Mouse (Mus musculus) telencephalon, adult 2 months (tissue): ENCODE measurements around the gene Itih4.

Source experiments
- DNase-seq: peaks from one replicate; pipeline ENCODE4 v3.0.0-alpha.2; 2011; ENCODE audit warnings: low read depth, low spot score

The Itih4 gene

DNA sequence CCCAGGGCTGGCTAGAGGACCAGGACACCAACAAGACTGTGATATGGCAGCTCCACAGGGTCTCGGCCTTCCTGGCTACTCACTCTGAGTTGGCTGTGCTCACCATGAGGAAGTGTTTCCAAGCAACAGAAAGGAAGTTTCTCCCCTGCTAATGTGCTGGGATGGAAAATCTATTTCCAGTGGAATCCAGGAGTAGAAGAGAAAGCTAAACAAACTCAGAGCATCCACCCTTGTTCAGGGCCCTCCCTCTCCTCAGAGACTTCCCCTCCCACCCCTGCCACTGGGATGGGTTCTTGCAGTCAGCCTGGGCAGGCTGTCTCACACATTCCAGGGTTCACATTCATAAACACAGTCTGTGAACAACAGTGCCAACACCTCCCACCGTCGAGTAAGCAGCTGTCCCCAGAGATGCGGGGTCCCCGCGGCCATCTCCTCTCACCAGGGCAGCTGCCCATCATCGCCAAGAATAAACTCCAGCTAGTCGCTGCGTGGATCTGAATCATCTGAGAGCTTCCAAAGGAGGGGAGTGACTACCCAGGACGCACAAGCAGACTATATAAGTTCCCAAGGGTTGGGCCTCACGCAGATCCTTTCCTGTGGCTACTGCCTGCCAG is 7.2 kb upstream of the Itih4 start, which contains the start of gene Mustn1:
Mustn1 (plus strand) TSS at position 243 of the 614 bp plus-strand sequence.
- no peak for DNase-seq

DNA sequence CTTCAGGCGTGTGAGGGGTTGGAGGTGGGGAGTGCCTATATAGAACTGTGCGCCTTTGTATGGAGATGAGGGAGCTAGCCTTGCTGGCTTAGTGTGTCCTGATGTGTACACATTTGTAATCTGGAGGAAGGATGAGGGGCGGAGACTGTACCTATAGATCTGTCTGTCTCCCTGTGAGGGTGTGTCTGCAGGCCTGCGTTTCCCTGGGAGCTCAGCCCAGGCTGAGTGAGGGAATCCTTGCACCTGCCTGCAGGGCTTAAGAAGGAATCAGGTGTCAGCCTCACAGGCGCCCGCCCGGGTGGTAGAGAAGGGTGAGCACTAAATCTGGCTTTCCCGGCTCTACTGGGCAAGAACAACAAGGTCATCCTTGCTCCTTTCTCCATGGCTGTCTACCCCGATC is 6.5 kb upstream of the Itih4 start:
- DNase-seq = no peak

DNA sequence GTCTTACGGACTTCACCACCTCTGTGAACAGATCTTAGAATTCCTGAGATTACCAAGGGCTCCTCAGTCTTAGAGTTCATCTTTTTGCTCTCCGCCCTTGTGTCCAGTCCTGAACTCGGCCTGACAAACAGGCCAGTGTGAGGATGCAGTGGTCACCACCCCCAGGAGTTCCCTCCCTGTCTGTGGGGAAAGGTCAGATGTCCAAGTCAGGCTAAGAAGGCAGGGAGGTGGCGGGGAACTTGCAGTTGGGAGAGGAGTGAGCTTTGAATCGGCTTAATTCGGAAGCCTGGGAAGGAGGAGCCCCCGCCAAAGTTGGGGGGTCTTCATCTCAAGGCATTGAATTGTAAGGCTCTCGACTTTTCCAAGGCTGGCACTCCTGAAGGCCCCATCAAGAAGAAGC is 6.0 kb upstream of the Itih4 start:
- no peak for DNase-seq

DNA sequence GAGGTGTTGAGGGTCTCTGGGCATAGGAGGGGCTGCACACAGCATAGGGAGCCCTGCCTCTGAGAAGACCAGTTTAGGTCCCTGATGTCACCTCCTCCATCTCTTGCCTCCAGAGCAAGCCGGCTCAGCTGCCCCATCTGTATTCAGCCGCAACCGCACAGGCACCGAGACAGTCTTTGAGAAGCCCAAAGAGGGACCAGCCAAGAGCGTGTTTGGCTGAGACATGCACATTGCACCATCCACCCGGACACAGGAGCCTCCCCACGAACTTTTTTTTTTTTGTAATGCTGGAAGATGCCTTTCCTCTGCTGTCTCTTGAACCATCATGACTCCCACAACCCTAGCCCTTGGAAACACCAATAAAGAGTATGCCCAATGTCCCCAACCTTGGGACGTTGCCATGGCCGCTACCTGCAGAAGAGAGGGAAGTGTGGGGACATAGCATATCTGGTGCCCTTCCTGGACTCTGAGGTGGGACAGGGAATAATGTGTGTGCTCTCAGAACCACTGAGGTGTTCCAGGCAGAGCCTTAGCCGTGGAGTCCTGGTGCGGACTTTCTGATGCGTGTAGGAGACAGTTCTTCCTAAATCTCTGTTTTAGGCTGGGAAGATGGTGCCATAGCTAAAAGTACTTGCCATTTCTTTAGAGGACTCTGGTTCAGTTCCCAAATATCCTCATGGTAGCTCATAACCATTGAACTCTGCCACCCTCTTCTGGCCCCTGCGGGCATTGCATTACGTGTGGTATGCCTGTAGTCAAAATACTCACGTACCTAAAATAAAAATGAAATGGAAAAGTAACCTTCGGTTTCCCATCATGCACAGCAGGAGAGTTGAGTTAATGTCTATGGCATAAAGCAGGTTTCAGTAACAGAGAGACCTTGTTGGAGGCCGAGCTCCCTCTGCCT is 5.2 kb upstream of the Itih4 start:
- DNase-seq = no peak

DNA sequence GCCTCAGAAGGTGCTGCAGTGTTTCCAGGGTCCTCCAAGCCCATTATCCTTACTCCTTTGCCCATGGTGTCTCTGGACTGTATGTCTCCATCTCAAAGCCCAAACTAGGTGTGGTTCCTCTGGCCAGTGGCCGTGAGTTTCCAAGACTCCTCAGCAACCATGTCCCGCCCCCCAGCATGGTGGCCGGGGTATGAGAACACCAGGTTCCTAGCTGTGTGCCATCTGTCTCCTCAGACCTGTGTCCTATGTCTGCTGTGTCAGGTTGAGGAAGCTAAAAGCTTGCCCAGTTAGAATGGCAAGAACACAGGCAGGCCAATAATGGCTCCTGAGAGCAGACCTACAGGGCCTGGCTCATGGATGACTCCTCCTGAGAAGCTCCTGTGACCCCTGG is 4.6 kb upstream of the Itih4 start:
- DNase-seq = no peak

DNA sequence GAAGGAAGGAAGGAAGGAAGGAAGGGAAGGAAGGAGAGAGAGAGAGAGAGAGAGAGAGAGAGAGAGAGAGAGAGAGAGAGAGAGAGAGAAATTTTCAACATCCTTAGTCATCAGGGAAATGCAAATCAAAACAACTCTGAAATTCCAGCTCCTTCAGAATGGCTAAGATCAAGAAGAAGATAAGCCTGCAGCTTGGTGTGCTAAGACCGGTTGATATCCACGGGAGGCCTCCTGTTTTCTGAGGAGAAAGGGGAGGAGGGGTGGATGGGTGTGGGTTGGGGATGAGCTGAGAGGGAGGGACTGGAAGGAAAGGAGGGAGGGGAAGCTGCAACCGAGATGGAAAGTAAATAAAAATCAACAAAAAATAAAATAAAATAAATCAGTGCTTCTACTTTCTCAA is 978 bp upstream of the Itih4 start:
- no peak for DNase-seq

DNA sequence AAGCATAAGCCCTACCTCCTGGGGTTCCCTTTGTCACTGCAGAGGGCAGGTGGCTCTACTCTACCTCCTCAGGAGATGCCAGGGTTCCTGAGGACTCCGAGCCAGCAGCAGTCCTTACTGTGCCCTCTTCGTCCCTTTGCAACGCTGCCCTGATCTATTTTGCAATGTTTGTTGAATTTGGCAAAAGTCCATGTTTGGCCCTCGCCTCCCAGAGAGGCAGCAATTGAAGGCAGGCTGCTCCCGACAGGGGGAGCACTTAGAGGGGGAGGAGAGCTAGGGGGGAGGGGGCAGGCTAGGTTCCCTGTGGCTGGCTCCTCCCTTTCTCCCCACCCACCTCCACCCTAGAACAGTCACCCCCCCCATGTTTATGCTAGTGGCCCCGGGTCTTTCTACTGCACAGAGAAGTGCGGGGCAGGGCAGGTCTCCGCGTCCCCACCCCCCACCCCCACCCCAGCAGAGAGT is 2.0 kb downstream of the Itih4 start:
- DNase-seq = no peak

DNA sequence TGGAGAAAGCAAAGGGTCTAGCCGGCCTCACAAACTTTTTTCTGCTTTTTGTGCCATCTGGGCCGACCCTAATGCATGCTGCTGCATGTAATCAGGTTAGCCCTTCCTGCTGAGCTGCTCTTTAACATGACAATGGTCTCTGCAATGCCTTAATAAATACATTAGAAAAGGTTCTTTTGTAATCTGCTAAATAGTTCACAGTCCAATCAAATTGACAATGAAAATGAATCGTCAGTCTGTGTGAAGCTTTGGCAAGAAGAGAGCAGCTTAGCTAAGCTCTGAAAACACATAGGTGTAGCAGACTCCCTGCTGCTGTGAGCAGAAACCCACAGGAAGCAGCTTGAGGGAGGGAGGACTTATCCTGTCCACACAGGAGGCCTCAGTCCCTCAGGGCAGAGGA is 13.7 kb downstream of the Itih4 start:
- DNase-seq = no peak

DNA sequence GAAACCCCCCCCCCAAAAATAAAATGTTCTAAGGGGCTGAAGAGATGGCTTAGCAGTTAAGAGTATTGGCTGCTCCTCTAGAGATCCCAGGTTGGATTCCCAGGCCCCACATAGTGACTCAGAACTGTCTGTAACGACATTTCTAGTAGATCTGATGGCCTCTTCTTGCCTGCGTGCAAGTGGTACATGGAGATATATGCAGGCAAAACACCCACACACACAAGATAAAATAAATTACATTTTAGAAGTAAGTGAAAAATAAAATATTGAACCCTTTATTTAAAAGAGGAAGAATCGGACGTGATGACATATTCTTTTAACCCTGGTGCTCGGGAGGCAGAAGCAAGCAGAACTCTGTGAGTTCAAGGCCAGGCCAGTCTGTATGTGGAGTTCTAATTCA is 16.4 kb downstream of the Itih4 start:
- no peak for DNase-seq

DNA sequence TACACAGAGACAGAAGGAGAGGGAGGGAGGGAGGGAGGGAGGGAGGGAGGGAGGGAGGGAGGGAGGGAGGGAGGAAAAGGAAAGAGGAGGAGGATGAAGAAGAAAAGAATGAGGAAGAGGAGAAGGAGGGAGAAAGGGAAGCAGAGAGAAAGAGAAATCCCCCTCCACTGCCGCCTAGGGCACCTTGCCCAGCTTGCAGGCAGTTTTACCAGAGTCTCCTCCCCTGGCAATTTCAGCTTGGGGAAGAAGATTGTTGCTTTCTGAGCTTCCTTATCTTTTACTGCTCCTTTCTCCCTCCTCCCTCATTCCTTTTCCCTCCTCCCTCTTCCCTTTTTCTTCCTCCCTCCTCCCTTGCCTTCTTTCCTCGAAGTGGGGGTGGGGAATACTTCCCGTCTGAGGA is 16.8 kb downstream of the Itih4 start:
- DNase-seq = no peak

DNA sequence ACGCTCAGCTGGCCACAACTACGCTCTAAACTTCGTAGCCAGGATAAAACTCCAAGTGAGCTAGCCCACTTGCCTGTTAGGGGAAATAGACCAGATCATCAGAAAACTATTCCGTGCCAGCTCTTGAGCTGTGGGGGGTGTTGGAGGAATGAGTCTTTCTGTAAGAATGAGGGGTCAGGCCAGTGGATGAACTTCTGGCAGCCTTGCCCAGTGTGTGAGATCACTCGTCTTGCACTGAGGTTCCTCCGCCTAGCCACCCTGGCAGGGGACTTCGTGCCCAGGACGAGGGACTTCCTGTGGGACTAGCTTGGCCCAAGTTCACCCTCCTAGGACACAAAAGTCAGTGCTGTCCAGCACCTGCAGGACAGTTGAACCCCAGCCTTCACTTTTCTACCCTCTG is 18.0 kb downstream of the Itih4 start:
- no peak for DNase-seq

DNA sequence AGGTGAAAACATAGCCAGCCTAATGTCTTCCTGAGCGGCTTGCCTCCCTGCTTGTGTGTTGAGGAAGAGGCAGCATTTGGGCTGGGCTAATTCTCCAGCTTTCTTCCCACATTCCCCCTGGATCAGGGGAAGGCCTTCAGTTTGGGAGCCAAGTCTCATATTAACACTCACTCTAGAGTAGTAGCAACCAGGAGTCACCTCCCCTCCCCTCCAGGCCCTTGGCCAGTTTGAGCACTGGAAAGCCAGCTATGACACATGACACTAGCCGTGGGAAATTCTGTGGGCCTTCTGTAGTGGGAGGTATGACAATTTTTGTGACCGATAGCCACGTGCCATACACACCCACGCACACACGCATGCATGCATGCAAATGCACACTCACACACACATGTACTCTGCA is 19.7 kb downstream of the Itih4 start:
- DNase-seq = no peak

DNA sequence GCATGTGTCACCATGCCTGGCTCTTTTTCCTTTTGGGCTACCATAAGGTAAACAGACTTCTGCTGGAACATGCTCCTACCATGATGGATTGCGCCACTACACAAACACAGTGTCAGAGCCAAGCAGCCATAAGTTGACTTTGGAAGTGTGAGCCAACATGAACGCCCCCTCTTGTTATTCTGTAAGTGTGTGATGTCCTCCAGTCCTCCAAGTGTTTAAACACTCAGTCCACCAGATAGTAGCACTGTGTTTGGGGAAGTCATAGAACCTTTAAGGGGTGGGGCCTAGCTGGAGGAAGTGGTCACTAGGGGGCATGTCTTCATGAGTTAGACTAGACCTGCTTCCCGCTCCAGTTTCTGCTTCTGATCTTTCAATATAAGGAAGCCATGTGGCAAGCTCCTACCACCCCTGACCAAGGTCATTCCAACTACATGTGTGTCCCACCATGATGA is 21.6 kb downstream of the Itih4 start:
- no peak for DNase-seq

DNA sequence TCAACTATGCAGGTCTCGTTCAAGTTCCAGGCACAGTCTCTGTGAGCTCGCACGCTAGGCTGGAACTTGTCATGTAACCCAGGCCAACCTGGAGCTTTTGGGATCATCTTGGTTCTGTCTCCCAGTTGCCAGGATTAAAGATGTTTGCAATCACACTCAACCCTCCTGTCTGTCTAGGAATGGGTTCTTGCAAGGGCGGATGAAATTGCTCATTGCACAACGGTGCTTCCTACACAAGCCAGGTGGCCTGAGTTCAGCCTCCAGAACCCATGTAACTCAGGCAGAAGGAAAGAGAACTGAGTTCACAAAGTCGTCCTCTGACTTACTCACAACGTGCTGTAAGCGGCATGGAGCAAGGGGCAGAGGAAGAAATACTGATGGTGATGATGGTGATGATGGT is 24.9 kb downstream of the Itih4 start:
- DNase-seq = no peak

DNA sequence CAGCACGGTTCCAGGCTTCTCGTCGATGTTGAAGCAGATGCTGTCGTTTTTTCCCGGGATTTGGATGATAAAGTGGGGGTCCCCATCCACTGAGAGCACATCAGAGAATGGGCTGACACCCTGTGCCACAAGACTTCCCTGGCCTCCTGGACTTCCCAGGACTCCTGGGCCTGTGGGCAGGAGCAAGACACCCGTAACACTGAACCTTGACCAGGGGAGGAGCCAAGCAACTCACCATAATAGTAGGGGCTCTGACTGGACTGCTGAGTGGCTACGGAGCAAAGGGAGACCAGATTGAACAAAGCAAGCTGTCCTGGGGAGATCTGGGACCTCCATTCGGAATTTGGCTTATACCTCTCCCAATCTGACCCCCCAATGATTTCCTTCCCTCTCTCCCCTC is 26.4 kb downstream of the Itih4 start:
- no peak for DNase-seq

DNA sequence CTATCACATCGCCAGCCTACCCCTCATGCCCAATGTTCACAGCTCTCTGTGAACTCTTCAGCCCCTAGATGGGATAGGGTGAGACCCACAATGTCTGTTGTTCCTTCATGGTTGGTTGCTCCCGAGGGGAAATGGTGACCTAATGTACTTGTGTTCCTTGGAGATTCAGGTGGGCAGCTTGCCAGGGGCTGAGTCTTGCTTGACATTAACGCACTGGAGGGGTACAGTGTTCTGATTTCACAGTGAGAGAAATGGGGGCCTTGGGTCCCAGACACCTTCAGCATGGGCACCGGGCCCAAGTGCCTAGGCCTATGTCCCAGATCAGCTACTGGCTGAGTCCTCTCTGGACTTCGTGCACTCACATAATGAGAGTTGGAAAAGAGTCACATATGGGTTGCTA is 27.1 kb downstream of the Itih4 start:
- no peak for DNase-seq

DNA sequence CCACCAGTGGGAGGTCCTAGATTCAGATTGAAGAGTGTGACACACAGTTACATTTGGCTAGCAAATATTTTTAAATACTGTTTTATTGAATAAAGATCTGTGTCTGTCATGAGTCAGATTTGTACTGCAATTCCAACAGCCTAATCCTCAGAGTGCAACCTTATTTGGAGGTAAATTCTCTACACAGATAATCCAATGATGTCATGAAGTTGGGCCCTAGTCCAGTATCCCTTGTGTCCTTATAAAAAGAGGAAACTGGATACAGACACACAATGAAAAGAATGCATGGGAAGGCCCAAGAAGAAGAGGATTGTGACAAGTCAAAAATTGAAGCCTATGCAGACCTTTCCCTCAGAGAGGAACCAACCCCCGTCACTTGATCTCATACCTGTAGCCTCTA is 30.2 kb downstream of the Itih4 start:
- no peak for DNase-seq

DNA sequence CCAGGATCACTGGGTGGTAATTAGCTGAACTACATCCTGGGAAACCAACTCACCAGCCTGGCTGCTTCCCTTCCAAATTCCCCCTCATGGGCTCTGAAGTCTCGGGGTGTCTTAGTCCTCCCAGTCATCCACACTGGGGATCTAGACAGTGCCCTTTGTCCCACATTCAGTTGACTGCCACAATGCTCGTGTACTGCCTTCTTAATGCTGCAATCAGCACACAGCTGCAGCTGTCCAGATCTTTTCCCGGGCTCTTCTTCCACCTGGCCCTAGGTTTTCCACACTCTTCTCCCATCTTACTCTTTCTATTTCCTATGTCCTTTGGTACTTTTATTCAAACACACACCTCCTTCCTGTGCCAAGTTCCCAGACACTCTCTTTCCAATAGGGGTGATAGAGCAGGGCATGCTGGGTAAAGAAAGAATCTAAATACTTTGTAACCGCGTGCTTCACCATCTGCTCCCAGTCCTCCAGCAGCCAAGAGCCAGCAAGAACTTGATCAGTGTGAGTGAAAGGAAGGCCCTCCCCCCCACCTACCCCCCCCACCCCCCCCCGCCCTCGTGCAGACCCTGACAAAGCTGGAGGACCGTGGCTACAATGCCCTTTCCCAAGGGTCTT is 35.9 kb downstream of the Itih4 start:
- DNase-seq = no peak

DNA sequence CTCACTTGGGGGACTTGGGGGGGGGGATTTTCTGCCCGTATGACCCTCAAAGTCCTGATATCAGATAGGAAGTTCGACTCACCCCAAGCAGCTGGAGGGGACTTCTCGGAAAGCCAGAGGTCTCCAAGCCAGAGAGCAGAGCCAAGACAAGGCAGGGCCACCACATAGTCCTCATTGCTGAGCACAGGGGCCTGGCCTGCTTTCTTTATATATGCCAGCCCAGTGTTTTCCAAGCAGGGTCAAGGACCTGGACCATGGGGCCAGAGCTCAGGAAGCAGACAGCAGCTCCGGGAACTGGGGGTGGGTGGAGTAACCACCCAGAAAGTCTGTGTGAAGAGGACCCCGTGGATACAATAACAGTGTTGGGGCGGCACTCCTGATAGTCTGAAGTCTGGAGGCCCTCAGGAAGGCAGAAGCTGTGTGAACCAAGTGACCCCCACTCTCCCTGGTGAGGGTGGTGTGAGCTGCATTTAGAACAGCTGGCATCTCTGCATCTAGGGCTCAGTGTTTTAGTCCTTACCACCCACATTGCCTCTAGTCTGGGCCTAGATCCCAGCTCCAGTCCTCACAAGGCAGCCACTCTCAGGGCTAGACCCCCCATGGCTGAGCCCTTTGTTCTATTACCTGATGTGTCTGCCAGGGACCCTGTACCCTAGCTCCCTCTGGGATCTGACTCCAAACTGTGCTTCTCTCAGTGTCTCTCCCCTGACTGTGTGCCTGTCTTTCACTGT is 37.3 kb downstream of the Itih4 start, which contains the start of gene Itih3:
Itih3 (minus strand) TSS at position 386 of the 731 bp plus-strand sequence.
- DNase-seq = no peak

DNA sequence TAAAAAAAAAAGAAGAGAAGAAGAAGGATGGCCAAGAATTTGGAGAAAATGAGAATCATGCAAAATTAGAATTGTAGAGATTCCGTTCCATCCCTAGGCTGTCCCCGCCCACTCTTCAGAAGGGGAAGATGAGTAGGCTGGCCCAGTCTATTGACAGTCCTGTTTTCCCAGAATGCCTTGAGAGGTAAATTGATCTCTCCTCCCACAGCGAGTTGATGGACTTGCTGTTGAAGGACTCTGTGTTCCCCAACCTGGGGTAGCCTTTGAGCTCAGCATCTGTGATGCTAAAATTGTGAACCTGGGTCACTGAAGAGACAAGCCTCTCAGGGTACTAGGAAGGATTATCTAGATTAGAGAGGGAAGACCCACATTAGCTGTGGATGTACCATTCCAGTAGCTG is 39.2 kb downstream of the Itih4 start:
- DNase-seq = no peak

DNA sequence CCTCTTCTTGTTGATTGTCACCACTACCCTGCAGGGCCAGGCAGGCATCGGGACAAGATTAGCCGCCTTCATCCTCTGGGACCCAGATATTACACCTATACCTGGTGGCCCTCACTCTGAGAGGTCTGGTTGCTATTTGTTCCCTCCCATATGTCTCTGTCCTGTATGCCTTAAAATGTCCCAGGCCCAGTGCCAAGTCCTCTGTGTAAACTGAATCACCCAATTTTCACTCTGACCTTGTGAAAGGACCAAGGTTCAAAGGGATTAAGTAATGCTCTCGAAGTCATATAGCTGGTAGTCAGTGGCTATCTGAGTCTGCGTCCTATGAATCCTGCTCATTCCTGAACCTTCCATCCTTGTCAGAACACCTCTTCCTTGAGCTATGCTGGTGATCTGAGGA is 44.1 kb downstream of the Itih4 start:
- DNase-seq = no peak

DNA sequence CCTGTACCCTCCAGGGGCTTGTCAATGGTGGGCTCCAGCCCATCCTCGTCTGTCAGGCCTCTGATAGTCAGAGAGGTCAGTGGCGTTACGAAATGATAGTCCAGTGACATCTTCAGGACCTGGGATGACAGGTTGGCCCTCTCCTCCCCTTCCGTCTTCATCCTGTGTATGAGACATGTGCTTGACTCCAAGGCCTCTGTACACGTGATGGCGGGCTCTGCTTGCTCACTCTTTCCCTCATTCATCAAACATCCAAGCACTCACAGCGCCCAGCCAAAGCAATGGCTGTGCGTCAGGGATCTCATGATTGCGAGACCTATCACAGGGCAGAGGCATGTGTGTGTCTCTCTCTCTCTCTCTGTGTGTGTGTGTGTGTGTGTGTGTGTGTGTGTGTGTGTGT is 47.1 kb downstream of the Itih4 start:
- no peak for DNase-seq
